Mouse (Mus musculus): ENCODE measurements around the gene Igf1r. TPM values are rescaled to one million over a fixed set of nuclear protein-coding genes. Genes with fewer than 3 reads are reported as not detected.

The Igf1r gene
- polyA plus RNA-seq, 1 experiment from 2014 or later, result 17.2 TPM

GRCm38 (mm10) chr7:68228491-68228890 is 275.9 kb downstream of the Igf1r start:
- no peaks in the 10 kb centered on the region for H3K9me3 ChIP-seq (ENCODE audit: control insufficient read depth, low read length)
- H3K4me1 ChIP-seq (ENCODE audit: control insufficient read depth, insufficient read depth, low read length), result no peaks in the 10 kb centered on the region
- no peak for ATAC-seq (ENCODE audit: insufficient read depth, low FRiP score, low TSS enrichment)
- H3K4me2 ChIP-seq (ENCODE audit: low read depth), result no peak overlapping the region
- 45% methylated on average over 6 of the region's 6 CpGs for WGBS
- no peak for DNase-seq (ENCODE audit: low spot score)
- H3K36me3 ChIP-seq (ENCODE audit: control insufficient read depth, insufficient read depth, low read length), result peaks cover 4% of the 10 kb centered on the region
- no peak overlapping the region for H3K4me3 ChIP-seq (ENCODE audit: low read depth, low read length)
- no peak overlapping the region for H3K9ac ChIP-seq (ENCODE audit: low read length)
- no peaks in the 10 kb centered on the region for H3K27me3 ChIP-seq (ENCODE audit: control insufficient read depth, insufficient read depth, low read length)
- H3K27ac ChIP-seq (ENCODE audit: low read depth, low read length), result no peak overlapping the region

- Histone ChIP-seq H3K4me1 (ENCODE audit: control insufficient read depth, insufficient read depth, low read length) (no peaks in the 10 kb centered on the region), H3K4me3 (ENCODE audit: low read depth, low read length) (no peak overlapping the region), H3K9me3 (ENCODE audit: control insufficient read depth, low read length) (no peaks in the 10 kb centered on the region), H3K36me3 (ENCODE audit: control insufficient read depth, insufficient read depth, low read length) (peaks cover 4% of the 10 kb centered on the region), H3K4me2 (ENCODE audit: low read depth) (no peak overlapping the region), H3K9ac (ENCODE audit: low read length) (no peak overlapping the region), H3K27me3 (ENCODE audit: control insufficient read depth, insufficient read depth, low read length) (no peaks in the 10 kb centered on the region), H3K27ac (ENCODE audit: low read depth, low read length) (no peak overlapping the region)
- DNase-seq (ENCODE audit: low spot score) (no peak), ATAC-seq (ENCODE audit: insufficient read depth, low FRiP score, low TSS enrichment) (no peak)
- WGBS, result 94% methylated on average over 9 of the region's 9 CpGs
Observed at GRCm38 (mm10) chr7:68230831-68231230, 278.2 kb downstream of the Igf1r start.

GRCm38 (mm10) chr7:68232521-68232920 is 279.9 kb downstream of the Igf1r start:
- 91% methylated on average over 5 of the region's 5 CpGs for WGBS
- no peaks in the 10 kb centered on the region for H3K36me3 ChIP-seq (ENCODE audit: control insufficient read depth, insufficient read depth, low read length)
- H3K4me2 ChIP-seq (ENCODE audit: low read depth), result no peak overlapping the region
- no peak overlapping the region for H3K27ac ChIP-seq (ENCODE audit: low read depth, low read length)
- H3K4me3 ChIP-seq (ENCODE audit: low read depth, low read length), result no peak overlapping the region
- DNase-seq (ENCODE audit: low spot score) (no peak), ATAC-seq (ENCODE audit: insufficient read depth, low FRiP score, low TSS enrichment) (no peak)
- no peaks in the 10 kb centered on the region for H3K9me3 ChIP-seq (ENCODE audit: control insufficient read depth, low read length)
- no peaks in the 10 kb centered on the region for H3K27me3 ChIP-seq (ENCODE audit: control insufficient read depth, insufficient read depth, low read length)
- H3K4me1 ChIP-seq (ENCODE audit: control insufficient read depth, insufficient read depth, low read length), result no peaks in the 10 kb centered on the region
- H3K9ac ChIP-seq (ENCODE audit: low read length), result no peak overlapping the region

- no peak overlapping the region for H3K27ac ChIP-seq (ENCODE audit: low read depth, low read length)
- ATAC-seq (ENCODE audit: insufficient read depth, low FRiP score, low TSS enrichment) (no peak), DNase-seq (ENCODE audit: low spot score) (peak; percentile 53)
- no peaks in the 10 kb centered on the region for H3K4me1 ChIP-seq (ENCODE audit: control insufficient read depth, insufficient read depth, low read length)
- H3K9me3 ChIP-seq (ENCODE audit: control insufficient read depth, low read length), result no peaks in the 10 kb centered on the region
- H3K4me2 ChIP-seq (ENCODE audit: low read depth), result no peak overlapping the region
- H3K36me3 ChIP-seq (ENCODE audit: control insufficient read depth, insufficient read depth, low read length), result no peaks in the 10 kb centered on the region
- no peak overlapping the region for H3K9ac ChIP-seq (ENCODE audit: low read length)
- H3K27me3 ChIP-seq (ENCODE audit: control insufficient read depth, insufficient read depth, low read length), result no peaks in the 10 kb centered on the region
- no peak overlapping the region for H3K4me3 ChIP-seq (ENCODE audit: low read depth, low read length)
- WGBS, result 44% methylated on average over 13 of the region's 13 CpGs
Observed at GRCm38 (mm10) chr7:68233619-68234223, 281.1 kb downstream of the Igf1r start.

- no peak for ATAC-seq (ENCODE audit: insufficient read depth, low FRiP score, low TSS enrichment)
- Histone ChIP-seq H3K4me2 (ENCODE audit: low read depth) (no peak overlapping the region), H3K27me3 (ENCODE audit: control insufficient read depth, insufficient read depth, low read length) (no peaks in the 10 kb centered on the region), H3K36me3 (ENCODE audit: control insufficient read depth, insufficient read depth, low read length) (no peaks in the 10 kb centered on the region), H3K9ac (ENCODE audit: low read length) (no peak overlapping the region), H3K27ac (ENCODE audit: low read depth, low read length) (no peak overlapping the region), H3K9me3 (ENCODE audit: control insufficient read depth, low read length) (no peaks in the 10 kb centered on the region), H3K4me1 (ENCODE audit: control insufficient read depth, insufficient read depth, low read length) (no peaks in the 10 kb centered on the region), H3K4me3 (ENCODE audit: low read depth, low read length) (no peak overlapping the region)
- DNase-seq (ENCODE audit: low spot score), result no peak
- 83% methylated on average over 8 of the region's 8 CpGs for WGBS
Observed at GRCm38 (mm10) chr7:68236817-68237216, 284.2 kb downstream of the Igf1r start.

GRCm38 (mm10) chr7:68239220-68239827 is 286.7 kb downstream of the Igf1r start:
- Histone ChIP-seq H3K27ac (ENCODE audit: low read depth, low read length) (no peak overlapping the region), H3K9me3 (ENCODE audit: control insufficient read depth, low read length) (no peaks in the 10 kb centered on the region), H3K36me3 (ENCODE audit: control insufficient read depth, insufficient read depth, low read length) (no peaks in the 10 kb centered on the region), H3K4me3 (ENCODE audit: low read depth, low read length) (no peak overlapping the region), H3K27me3 (ENCODE audit: control insufficient read depth, insufficient read depth, low read length) (no peaks in the 10 kb centered on the region), H3K4me2 (ENCODE audit: low read depth) (no peak overlapping the region), H3K4me1 (ENCODE audit: control insufficient read depth, insufficient read depth, low read length) (no peaks in the 10 kb centered on the region), H3K9ac (ENCODE audit: low read length) (no peak overlapping the region)
- 54% methylated on average over 11 of the region's 11 CpGs for WGBS
- ATAC-seq (ENCODE audit: insufficient read depth, low FRiP score, low TSS enrichment) (no peak), DNase-seq (ENCODE audit: low spot score) (no peak)

- DNase-seq (ENCODE audit: low spot score) (no peak), ATAC-seq (ENCODE audit: insufficient read depth, low FRiP score, low TSS enrichment) (no peak)
- WGBS, result 88% methylated on average over 9 of the region's 9 CpGs
- no peaks in the 10 kb centered on the region for H3K27me3 ChIP-seq (ENCODE audit: control insufficient read depth, insufficient read depth, low read length)
- no peak overlapping the region for H3K9ac ChIP-seq (ENCODE audit: low read length)
- H3K36me3 ChIP-seq (ENCODE audit: control insufficient read depth, insufficient read depth, low read length), result no peaks in the 10 kb centered on the region
- no peaks in the 10 kb centered on the region for H3K4me1 ChIP-seq (ENCODE audit: control insufficient read depth, insufficient read depth, low read length)
- no peak overlapping the region for H3K4me2 ChIP-seq (ENCODE audit: low read depth)
- H3K4me3 ChIP-seq (ENCODE audit: low read depth, low read length), result no peak overlapping the region
- H3K27ac ChIP-seq (ENCODE audit: low read depth, low read length), result no peak overlapping the region
- H3K9me3 ChIP-seq (ENCODE audit: control insufficient read depth, low read length), result no peaks in the 10 kb centered on the region
Observed at GRCm38 (mm10) chr7:68241205-68241604, 288.6 kb downstream of the Igf1r start.

- Histone ChIP-seq H3K9ac (ENCODE audit: low read length) (no peak overlapping the region), H3K36me3 (ENCODE audit: control insufficient read depth, insufficient read depth, low read length) (no peaks in the 10 kb centered on the region), H3K4me1 (ENCODE audit: control insufficient read depth, insufficient read depth, low read length) (no peaks in the 10 kb centered on the region), H3K4me2 (ENCODE audit: low read depth) (no peak overlapping the region), H3K27me3 (ENCODE audit: control insufficient read depth, insufficient read depth, low read length) (no peaks in the 10 kb centered on the region), H3K27ac (ENCODE audit: low read depth, low read length) (no peak overlapping the region), H3K4me3 (ENCODE audit: low read depth, low read length) (no peak overlapping the region), H3K9me3 (ENCODE audit: control insufficient read depth, low read length) (no peaks in the 10 kb centered on the region)
- no peak for DNase-seq (ENCODE audit: low spot score)
- ATAC-seq (ENCODE audit: insufficient read depth, low FRiP score, low TSS enrichment), result no peak
- 39% methylated on average over 4 of the region's 4 CpGs for WGBS
Observed at GRCm38 (mm10) chr7:68245681-68246080, 293.1 kb downstream of the Igf1r start.

- H3K27ac ChIP-seq (ENCODE audit: low read depth, low read length), result no peak overlapping the region
- no peak overlapping the region for H3K4me3 ChIP-seq (ENCODE audit: low read depth, low read length)
- no peaks in the 10 kb centered on the region for H3K36me3 ChIP-seq (ENCODE audit: control insufficient read depth, insufficient read depth, low read length)
- H3K27me3 ChIP-seq (ENCODE audit: control insufficient read depth, insufficient read depth, low read length), result no peaks in the 10 kb centered on the region
- DNase-seq (ENCODE audit: low spot score) (no peak), ATAC-seq (ENCODE audit: insufficient read depth, low FRiP score, low TSS enrichment) (no peak)
- no peak overlapping the region for H3K4me2 ChIP-seq (ENCODE audit: low read depth)
- H3K9me3 ChIP-seq (ENCODE audit: control insufficient read depth, low read length), result no peaks in the 10 kb centered on the region
- H3K9ac ChIP-seq (ENCODE audit: low read length), result no peak overlapping the region
- no peaks in the 10 kb centered on the region for H3K4me1 ChIP-seq (ENCODE audit: control insufficient read depth, insufficient read depth, low read length)
- 70% methylated on average over 8 of the region's 8 CpGs for WGBS
Observed at GRCm38 (mm10) chr7:68246249-68246648, 293.6 kb downstream of the Igf1r start.
